Mouse (Mus musculus): ENCODE results near the gene Efcab11. TPM values are rescaled to one million over a fixed set of nuclear protein-coding genes. Genes with fewer than 3 reads are reported as not detected.
A peak's percentile ranks its signal among the peaks of the same experiment; 100 is the strongest.
"Not testable (repeated sequence)": the region's sequence is repeated elsewhere in the genome, so short reads cannot be mapped to it uniquely, and the experiment has no call there.

Efcab11 gene
- polyA plus RNA-seq, 1 experiment from 2014 or later: 8.8 TPM

DNA sequence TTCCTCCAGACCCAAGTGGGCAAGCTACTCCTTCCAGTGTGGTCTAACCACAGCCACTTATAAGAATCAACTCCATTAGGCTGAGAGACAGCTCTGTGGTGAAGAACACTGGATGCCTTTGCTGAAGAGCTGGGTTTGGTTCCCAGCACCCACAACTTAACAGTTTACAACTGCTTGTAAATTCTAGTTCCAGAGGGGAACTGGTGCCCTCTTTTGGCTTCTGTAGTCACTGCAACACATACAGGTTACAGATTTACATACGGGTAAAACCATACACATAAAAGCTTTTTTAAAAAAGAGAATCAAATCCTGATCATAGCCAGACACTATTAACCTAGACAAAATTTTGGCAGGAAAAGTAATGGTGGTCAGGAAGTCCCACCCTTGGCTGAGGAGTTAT is 50.8 kb downstream of the Efcab11 start:
- Histone ChIP-seq H3K4me3 (ENCODE audit: low read length) (no peak overlapping the region), H3K36me3 (ENCODE audit: control insufficient read depth, insufficient read depth) (no peaks in the 10 kb centered on the region), H3K27ac (ENCODE audit: low read length) (no peak overlapping the region), H3K27me3 (ENCODE audit: control insufficient read depth, insufficient read depth, low read length) (no peaks in the 10 kb centered on the region), H3K4me2 (ENCODE audit: low read depth, low read length) (no peak overlapping the region), H3K9me3 (replicated peaks; ENCODE audit: control insufficient read depth, low read length) (no peaks in the 10 kb centered on the region), H3K9ac (ENCODE audit: low read length) (no peak overlapping the region), H3K4me1 (ENCODE audit: control insufficient read depth, insufficient read depth, low read length) (no peaks in the 10 kb centered on the region)
- 93% methylated on average over 1 of the region's 1 CpGs for WGBS
- ATAC-seq (replicated peaks; ENCODE audit: extremely low read depth, insufficient read depth, low FRiP score): no peak

GRCm38 (mm10) chr12:99822591-99822990 is 61.6 kb downstream of the Efcab11 start:
- Histone ChIP-seq H3K9me3 (replicated peaks; ENCODE audit: control insufficient read depth, low read length) (no peaks in the 10 kb centered on the region), H3K4me1 (ENCODE audit: control insufficient read depth, insufficient read depth, low read length) (peaks cover 8% of the 10 kb centered on the region), H3K27me3 (ENCODE audit: control insufficient read depth, insufficient read depth, low read length) (no peaks in the 10 kb centered on the region), H3K9ac (ENCODE audit: low read length) (no peak overlapping the region), H3K27ac (ENCODE audit: low read length) (no peak overlapping the region), H3K36me3 (ENCODE audit: control insufficient read depth, insufficient read depth) (no peaks in the 10 kb centered on the region), H3K4me3 (ENCODE audit: low read length) (no peak overlapping the region), H3K4me2 (ENCODE audit: low read depth, low read length) (peak overlapping the region; percentile 35; the same call in 1 of the 2 replicates)
- WGBS: 81% methylated on average over 4 of the region's 4 CpGs
- no peak for ATAC-seq (replicated peaks; ENCODE audit: extremely low read depth, insufficient read depth, low FRiP score)

GRCm38 (mm10) chr12:99821309-99821934 is 62.8 kb downstream of the Efcab11 start:
- 0 out of 2 replicates have a peak, but pooled peaks cover under 1% of the 10 kb centered on the region for H3K9me3 ChIP-seq (replicated peaks; ENCODE audit: control insufficient read depth, low read length)
- no peaks in the 10 kb centered on the region for H3K36me3 ChIP-seq (ENCODE audit: control insufficient read depth, insufficient read depth)
- no peak overlapping the region for H3K9ac ChIP-seq (ENCODE audit: low read length)
- ATAC-seq (replicated peaks; ENCODE audit: extremely low read depth, insufficient read depth, low FRiP score): no peak
- peak overlapping the region; percentile 35 for H3K27ac ChIP-seq (ENCODE audit: low read length)
- H3K4me3 ChIP-seq (ENCODE audit: low read length): no peak overlapping the region
- H3K4me2 ChIP-seq (ENCODE audit: low read depth, low read length): no peak overlapping the region
- H3K27me3 ChIP-seq (ENCODE audit: control insufficient read depth, insufficient read depth, low read length): no peaks in the 10 kb centered on the region
- peaks cover 8% of the 10 kb centered on the region for H3K4me1 ChIP-seq (ENCODE audit: control insufficient read depth, insufficient read depth, low read length)
- 67% methylated on average over 12 of the region's 12 CpGs for whole genome bisulfite sequencing

- Histone ChIP-seq H3K4me3 (ENCODE audit: low read length) (no peak overlapping the region), H3K27me3 (ENCODE audit: control insufficient read depth, insufficient read depth, low read length) (no peaks in the 10 kb centered on the region), H3K9me3 (replicated peaks; ENCODE audit: control insufficient read depth, low read length) (0 out of 2 replicates have a peak, but pooled peaks cover 2% of the 10 kb centered on the region), H3K4me1 (ENCODE audit: control insufficient read depth, insufficient read depth, low read length) (peaks cover 8% of the 10 kb centered on the region), H3K36me3 (ENCODE audit: control insufficient read depth, insufficient read depth) (no peaks in the 10 kb centered on the region; the same call in 1 of the 2 replicates), H3K4me2 (ENCODE audit: low read depth, low read length) (no peak overlapping the region), H3K9ac (ENCODE audit: low read length) (no peak overlapping the region), H3K27ac (ENCODE audit: low read length) (no peak overlapping the region)
- 65% methylated on average over 4 of the region's 4 CpGs for WGBS
- no peak for ATAC-seq (replicated peaks; ENCODE audit: extremely low read depth, insufficient read depth, low FRiP score)
Observed at GRCm38 (mm10) chr12:99819186-99819974, 64.9 kb downstream of the Efcab11 start.

DNA sequence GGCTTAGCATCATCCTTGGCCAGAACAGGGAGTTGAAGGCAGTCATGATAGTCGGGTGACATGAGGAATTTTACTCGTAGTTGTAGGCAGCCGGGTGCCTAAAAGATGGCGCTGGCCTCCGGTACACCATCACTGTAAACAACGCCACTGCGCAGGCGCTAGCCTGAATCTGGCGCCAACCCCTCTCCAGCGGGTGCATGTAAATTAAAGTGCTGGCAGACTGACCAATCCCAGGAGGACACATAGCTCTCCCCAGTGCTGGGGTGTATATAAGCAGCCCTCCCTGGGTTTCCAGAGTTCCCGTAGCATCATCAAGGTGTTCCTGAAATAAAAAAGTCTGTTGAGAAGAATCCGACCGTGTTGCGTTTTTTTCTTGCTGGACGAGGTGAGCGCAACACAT is 66.2 kb downstream of the Efcab11 start:
- not testable (repeated sequence) for H3K9me3 ChIP-seq (replicated peaks; ENCODE audit: control insufficient read depth, low read length); ATAC-seq (replicated peaks; ENCODE audit: extremely low read depth, insufficient read depth, low FRiP score); H3K4me1 ChIP-seq (ENCODE audit: control insufficient read depth, insufficient read depth, low read length); H3K4me3 ChIP-seq (ENCODE audit: low read length); H3K27ac ChIP-seq (ENCODE audit: low read length); H3K36me3 ChIP-seq (ENCODE audit: control insufficient read depth, insufficient read depth); H3K4me2 ChIP-seq (ENCODE audit: low read depth, low read length); H3K9ac ChIP-seq (ENCODE audit: low read length); H3K27me3 ChIP-seq (ENCODE audit: control insufficient read depth, insufficient read depth, low read length)
- WGBS: 96% methylated on average over 16 of the region's 16 CpGs

DNA sequence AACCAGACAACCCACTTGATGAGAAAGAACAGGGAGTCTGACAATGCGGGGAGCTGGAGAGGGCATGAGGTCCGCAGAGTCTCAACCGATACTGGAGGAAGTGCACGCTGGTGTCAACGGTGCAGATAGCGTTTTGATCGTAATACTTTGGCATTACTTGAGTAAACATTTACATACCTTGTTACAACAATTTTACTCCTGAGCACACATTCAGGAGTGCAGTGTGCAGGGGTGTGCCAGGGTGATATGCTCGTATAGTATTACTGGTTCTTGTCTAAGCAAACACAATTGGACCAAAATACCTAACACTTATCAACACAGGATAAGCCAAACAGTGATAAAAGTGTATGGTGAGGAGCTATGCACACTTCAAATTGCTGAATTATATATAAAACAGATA is 69.0 kb downstream of the Efcab11 start:
- no peaks in the 10 kb centered on the region; the same call in 1 of the 2 replicates for H3K36me3 ChIP-seq (ENCODE audit: control insufficient read depth, insufficient read depth)
- no peaks in the 10 kb centered on the region for H3K27me3 ChIP-seq (ENCODE audit: control insufficient read depth, insufficient read depth, low read length)
- WGBS: 72% methylated on average over 8 of the region's 8 CpGs
- H3K9me3 ChIP-seq (replicated peaks; ENCODE audit: control insufficient read depth, low read length): 0 out of 2 replicates have a peak, but pooled peaks cover 2% of the 10 kb centered on the region
- no peak overlapping the region for H3K27ac ChIP-seq (ENCODE audit: low read length)
- ATAC-seq (replicated peaks; ENCODE audit: extremely low read depth, insufficient read depth, low FRiP score): no peak
- H3K4me3 ChIP-seq (ENCODE audit: low read length): no peak overlapping the region
- no peak overlapping the region for H3K4me2 ChIP-seq (ENCODE audit: low read depth, low read length)
- H3K4me1 ChIP-seq (ENCODE audit: control insufficient read depth, insufficient read depth, low read length): no peaks in the 10 kb centered on the region; the same call in 1 of the 2 replicates
- H3K9ac ChIP-seq (ENCODE audit: low read length): no peak overlapping the region

DNA sequence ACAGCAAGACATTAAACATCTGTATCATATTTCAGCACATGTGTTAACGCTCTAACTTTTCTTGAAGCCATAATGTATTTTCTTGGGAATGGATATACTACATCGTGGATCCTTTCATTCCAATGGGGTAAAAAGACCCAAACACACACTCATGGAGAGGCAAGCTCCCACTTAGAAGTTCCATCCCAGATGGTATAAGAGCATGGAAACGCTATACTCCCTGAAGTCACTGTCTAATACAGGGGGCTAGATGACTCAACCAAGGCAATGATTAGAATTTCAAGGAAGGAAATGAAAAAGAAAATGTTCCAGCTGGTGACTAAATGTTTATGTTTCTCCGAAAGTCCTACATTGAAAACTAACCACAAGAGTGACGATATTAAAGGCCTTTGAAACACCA is 76.3 kb downstream of the Efcab11 start:
- no peaks in the 10 kb centered on the region for H3K4me1 ChIP-seq (ENCODE audit: control insufficient read depth, insufficient read depth, low read length)
- no peak overlapping the region for H3K4me3 ChIP-seq (ENCODE audit: low read length)
- H3K27ac ChIP-seq (ENCODE audit: low read length): no peak overlapping the region
- no peaks in the 10 kb centered on the region for H3K9me3 ChIP-seq (replicated peaks; ENCODE audit: control insufficient read depth, low read length)
- no peak overlapping the region for H3K9ac ChIP-seq (ENCODE audit: low read length)
- no peak for ATAC-seq (replicated peaks; ENCODE audit: extremely low read depth, insufficient read depth, low FRiP score)
- 75% methylated on average over 5 of the region's 5 CpGs for WGBS
- no peaks in the 10 kb centered on the region for H3K27me3 ChIP-seq (ENCODE audit: control insufficient read depth, insufficient read depth, low read length)
- no peak overlapping the region for H3K4me2 ChIP-seq (ENCODE audit: low read depth, low read length)
- H3K36me3 ChIP-seq (ENCODE audit: control insufficient read depth, insufficient read depth): no peaks in the 10 kb centered on the region

GRCm38 (mm10) chr12:99806741-99807140 is 77.5 kb downstream of the Efcab11 start:
- H3K4me3 ChIP-seq (ENCODE audit: low read length); H3K9me3 ChIP-seq (replicated peaks; ENCODE audit: control insufficient read depth, low read length); ATAC-seq (replicated peaks; ENCODE audit: extremely low read depth, insufficient read depth, low FRiP score); H3K4me1 ChIP-seq (ENCODE audit: control insufficient read depth, insufficient read depth, low read length); H3K9ac ChIP-seq (ENCODE audit: low read length); H3K27ac ChIP-seq (ENCODE audit: low read length); H3K27me3 ChIP-seq (ENCODE audit: control insufficient read depth, insufficient read depth, low read length); H3K36me3 ChIP-seq (ENCODE audit: control insufficient read depth, insufficient read depth); H3K4me2 ChIP-seq (ENCODE audit: low read depth, low read length): not testable (repeated sequence)
- 88% methylated on average over 6 of the region's 7 CpGs for WGBS

DNA sequence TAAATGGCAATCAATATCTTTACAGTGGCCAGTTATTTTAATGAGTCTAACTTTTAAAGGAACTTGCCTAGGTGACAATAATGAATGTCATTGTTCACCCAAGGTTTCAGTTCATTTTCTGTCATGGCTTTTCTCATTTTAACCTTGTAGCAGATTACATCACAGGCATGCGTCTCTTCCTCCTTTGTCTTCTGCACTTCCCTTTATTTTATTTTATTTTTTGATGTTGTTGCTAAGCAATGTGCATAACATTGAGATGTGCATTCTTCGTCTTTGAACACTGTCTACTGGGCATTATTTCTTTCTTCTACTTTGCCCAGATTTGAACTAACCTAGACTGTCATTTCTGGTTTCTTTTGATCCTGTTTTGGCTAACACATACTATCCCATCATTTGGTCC is 88.3 kb downstream of the Efcab11 start:
- H3K27ac ChIP-seq (ENCODE audit: low read length): no peak overlapping the region
- no peaks in the 10 kb centered on the region for H3K36me3 ChIP-seq (ENCODE audit: control insufficient read depth, insufficient read depth)
- peaks cover 9% of the 10 kb centered on the region for H3K4me1 ChIP-seq (ENCODE audit: control insufficient read depth, insufficient read depth, low read length)
- no peaks in the 10 kb centered on the region for H3K27me3 ChIP-seq (ENCODE audit: control insufficient read depth, insufficient read depth, low read length)
- ATAC-seq (replicated peaks; ENCODE audit: extremely low read depth, insufficient read depth, low FRiP score): no peak
- H3K9ac ChIP-seq (ENCODE audit: low read length): no peak overlapping the region
- no peaks in the 10 kb centered on the region for H3K9me3 ChIP-seq (replicated peaks; ENCODE audit: control insufficient read depth, low read length)
- H3K4me2 ChIP-seq (ENCODE audit: low read depth, low read length): no peak overlapping the region
- 70% methylated on average over 2 of the region's 2 CpGs for WGBS
- no peak overlapping the region for H3K4me3 ChIP-seq (ENCODE audit: low read length)
